Mouse (Mus musculus): ENCODE results near the gene Csrp3. TPM values are rescaled to one million over a fixed set of nuclear protein-coding genes. Genes with fewer than 3 reads are reported as not detected.

Gene Csrp3
- polyA plus RNA-seq (2015; fragmentation: Illumina TruSeq; extraction: RNeasy Lipid Tissue Mini Kit (QIAGEN cat#74804); ENCODE audit: insufficient read depth, low replicate concordance): 0.30 TPM

DNA sequence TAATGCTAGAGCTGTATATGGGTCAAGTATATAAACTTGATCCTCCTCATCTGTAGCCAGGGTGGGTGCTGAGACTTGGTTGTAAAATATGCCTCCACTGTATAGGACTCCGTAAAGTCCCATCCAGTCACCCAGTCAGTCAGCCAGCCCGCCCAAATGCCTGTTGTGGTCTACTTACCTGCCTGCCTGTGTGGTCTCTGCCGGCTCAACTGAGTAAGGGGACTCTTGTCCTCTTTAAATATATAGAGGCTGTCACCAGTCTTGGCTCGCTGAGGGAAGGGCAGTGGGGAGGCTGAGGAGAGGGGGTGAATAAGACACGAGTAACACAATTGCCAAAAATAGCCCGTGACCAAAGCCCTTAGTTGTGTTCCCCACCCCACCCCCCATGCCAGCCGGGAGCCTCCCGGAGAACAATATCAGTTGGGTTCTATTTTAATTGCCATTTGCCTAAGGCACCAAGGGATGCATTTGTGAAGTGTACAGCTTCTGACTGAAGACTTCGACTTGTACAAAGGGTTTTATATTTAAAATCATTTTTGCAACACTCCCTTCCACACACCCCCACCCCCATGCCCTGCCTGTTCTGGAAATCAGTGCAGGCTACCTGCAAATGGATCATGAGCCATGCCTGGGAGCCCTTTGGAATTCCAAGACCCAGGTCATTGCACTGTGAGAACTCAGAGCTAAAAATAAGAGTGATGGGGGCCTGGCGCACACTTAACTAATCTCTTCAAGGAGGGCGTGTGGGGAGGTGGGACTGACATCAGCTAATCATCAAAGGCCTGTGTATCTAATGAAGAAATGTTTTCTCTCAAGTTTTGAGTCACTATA is at the start of gene Csrp3:
Gene Csrp3 (minus strand): TSS at position 214 of the 831 bp plus-strand sequence.

DNA sequence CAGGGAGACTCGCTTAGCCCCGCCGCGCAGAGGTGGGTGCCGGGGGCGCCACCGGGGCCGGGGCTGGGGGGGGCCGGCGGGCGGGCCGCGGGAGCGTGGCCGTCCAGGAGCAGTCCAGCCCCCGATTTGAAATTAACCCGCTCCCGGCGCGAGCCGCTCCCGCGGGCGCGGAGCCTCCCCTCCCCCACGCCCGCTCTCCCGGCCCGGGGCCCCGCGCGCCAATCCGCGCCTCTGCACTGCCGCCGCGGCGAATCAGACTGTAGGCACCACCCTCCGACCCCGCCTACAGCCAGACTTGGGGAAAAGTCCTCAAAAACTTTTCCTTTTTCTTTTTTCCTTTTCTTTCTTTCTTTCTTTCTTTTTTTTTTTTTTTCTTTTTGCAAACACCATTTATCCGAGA is 33.7 kb upstream of the Csrp3 start, which contains the start of gene E2f8:
Gene E2f8 (minus strand): TSS at position 111 of the 400 bp plus-strand sequence.

DNA sequence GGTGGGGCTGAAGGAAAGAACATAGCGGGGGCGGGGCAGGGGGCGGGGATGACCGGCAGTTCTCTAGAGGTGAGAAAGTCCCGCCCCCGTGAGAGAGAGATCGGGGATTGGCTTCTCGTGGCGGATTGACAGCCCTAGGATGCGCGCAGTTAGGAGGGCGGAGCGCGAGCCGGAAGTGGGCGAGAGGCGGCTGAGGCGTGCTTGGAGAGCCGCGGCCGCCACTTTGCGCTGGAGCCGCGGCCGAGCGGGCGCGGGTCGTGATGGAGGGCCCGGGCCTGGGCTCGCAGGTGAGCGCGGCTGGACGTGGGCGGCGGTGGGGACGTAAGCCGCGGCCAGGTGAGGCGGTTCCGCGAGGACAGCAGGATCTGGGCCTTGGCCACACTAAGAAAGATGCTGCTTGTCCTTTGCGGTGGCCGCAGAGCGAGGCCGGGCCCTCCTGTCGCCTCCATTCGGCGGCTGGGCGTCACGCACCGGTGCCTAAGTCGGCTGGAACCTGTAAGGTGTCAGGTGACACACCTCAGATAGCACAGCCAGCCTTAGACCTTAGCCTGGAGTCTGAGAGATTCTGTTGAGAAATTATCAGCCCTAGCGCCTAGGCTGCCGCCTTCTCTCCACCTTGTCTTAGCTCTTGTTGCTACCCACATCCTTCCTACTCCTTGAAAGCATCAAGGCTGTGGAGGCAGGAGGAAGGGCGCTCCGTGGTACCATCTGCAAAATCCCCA is 58.8 kb downstream of the Csrp3 start, which contains the start of gene Zdhhc13:
Gene Zdhhc13 (plus strand): TSS at position 153 of the 722 bp plus-strand sequence.

Other genes with a start within 250 kb of the Csrp3 start
- gene Mrgprb3, start 204.2 kb downstream of the Csrp3 start, polyA plus RNA-seq (2015; fragmentation: Illumina TruSeq; extraction: RNeasy Lipid Tissue Mini Kit (QIAGEN cat#74804); ENCODE audit: insufficient read depth, low replicate concordance): not detected
- gene Zdhhc13, start 59.0 kb downstream of the Csrp3 start, polyA plus RNA-seq (2015; fragmentation: Illumina TruSeq; extraction: RNeasy Lipid Tissue Mini Kit (QIAGEN cat#74804); ENCODE audit: insufficient read depth, low replicate concordance): 48.1 TPM
- 7.0 TPM for gene E2f8, start 33.6 kb upstream of the Csrp3 start, polyA plus RNA-seq (2015; fragmentation: Illumina TruSeq; extraction: RNeasy Lipid Tissue Mini Kit (QIAGEN cat#74804); ENCODE audit: insufficient read depth, low replicate concordance)
- gene Nav2, start 60.7 kb upstream of the Csrp3 start, polyA plus RNA-seq (2015; fragmentation: Illumina TruSeq; extraction: RNeasy Lipid Tissue Mini Kit (QIAGEN cat#74804); ENCODE audit: insufficient read depth, low replicate concordance): 2.6 TPM